Mouse (Mus musculus): ENCODE results near the gene Rbm47. TPM values are rescaled to one million over a fixed set of nuclear protein-coding genes. Genes with fewer than 3 reads are reported as not detected.
"Not testable (repeated sequence)": the region's sequence is repeated elsewhere in the genome, so short reads cannot be mapped to it uniquely, and the experiment has no call there.

Gene Rbm47
- 1 to 10 TPM; 2.3 to 3.7 TPM for total RNA-seq (2021)

- DNase-seq: no peak
- intact Hi-C loops (cut with DNase I): no loop called here
Observed at GRCm38 (mm10) chr5:66173018-66173417, at the start of gene Rbm47. Gene Rbm47, minus strand, starts transcription at chr5:66173118.

GRCm38 (mm10) chr5:66220620-66221019 is 47.7 kb upstream of the Rbm47 start:
- intact Hi-C loops (cut with DNase I): no loop called here

GRCm38 (mm10) chr5:66219692-66220091 is 46.8 kb upstream of the Rbm47 start:
- intact Hi-C loops (cut with DNase I): no loop called here
- no peak for DNase-seq

More at GRCm38 (mm10) chr5:66220620-66221019, 47.7 kb upstream of the Rbm47 start:
- no peak for DNase-seq

GRCm38 (mm10) chr5:66215569-66216277 is 42.8 kb upstream of the Rbm47 start:
- intact Hi-C loops (cut with DNase I): no loop called here

GRCm38 (mm10) chr5:66214395-66214935 is 41.5 kb upstream of the Rbm47 start:
- intact Hi-C loops (cut with DNase I): no loop called here
- DNase-seq: no peak

More at GRCm38 (mm10) chr5:66215569-66216277, 42.8 kb upstream of the Rbm47 start:
- no peak for DNase-seq

- no peak for DNase-seq
- intact Hi-C loops (cut with DNase I): no loop called here
Observed at GRCm38 (mm10) chr5:66209532-66210176, 36.7 kb upstream of the Rbm47 start.

- intact Hi-C loops (cut with DNase I): no loop called here
Observed at GRCm38 (mm10) chr5:66204966-66205365, 32.0 kb upstream of the Rbm47 start.

GRCm38 (mm10) chr5:66203424-66203823 is 30.5 kb upstream of the Rbm47 start:
- intact Hi-C loops (cut with DNase I): no loop called here

More at GRCm38 (mm10) chr5:66204966-66205365, 32.0 kb upstream of the Rbm47 start:
- no peak for DNase-seq

GRCm38 (mm10) chr5:66200044-66200443 is 27.1 kb upstream of the Rbm47 start:
- intact Hi-C loops (cut with DNase I): no loop called here
- DNase-seq: peak; percentile 10 to 26

More at GRCm38 (mm10) chr5:66203424-66203823, 30.5 kb upstream of the Rbm47 start:
- no peak for DNase-seq

GRCm38 (mm10) chr5:66195323-66195722 is 22.4 kb upstream of the Rbm47 start:
- DNase-seq: no peak
- intact Hi-C loops (cut with DNase I): no loop called here

GRCm38 (mm10) chr5:66193218-66193846 is 20.4 kb upstream of the Rbm47 start:
- intact Hi-C loops (cut with DNase I): no loop called here

GRCm38 (mm10) chr5:66191185-66191503 is 18.2 kb upstream of the Rbm47 start:
- intact Hi-C loops (cut with DNase I): no loop called here
- DNase-seq: no peak

More at GRCm38 (mm10) chr5:66193218-66193846, 20.4 kb upstream of the Rbm47 start:
- no peak for DNase-seq

- intact Hi-C loops (cut with DNase I): no loop called here
- no peak for DNase-seq
Observed at GRCm38 (mm10) chr5:66190481-66191184, 17.7 kb upstream of the Rbm47 start.

- DNase-seq; intact Hi-C loops (cut with DNase I): not testable (repeated sequence)
Observed at GRCm38 (mm10) chr5:66188591-66188990, 15.7 kb upstream of the Rbm47 start.

- DNase-seq: no peak
- intact Hi-C loops (cut with DNase I): no loop called here
Observed at GRCm38 (mm10) chr5:66182156-66182555, 9.2 kb upstream of the Rbm47 start.

- no peak for DNase-seq
- intact Hi-C loops (cut with DNase I): no loop called here
Observed at GRCm38 (mm10) chr5:66174160-66174837, 1.4 kb upstream of the Rbm47 start.

GRCm38 (mm10) chr5:66170591-66170990 is 2.3 kb downstream of the Rbm47 start:
- intact Hi-C loops (cut with DNase I): no loop called here

GRCm38 (mm10) chr5:66169099-66169485 is 3.8 kb downstream of the Rbm47 start:
- DNase-seq: no peak
- intact Hi-C loops (cut with DNase I): no loop called here

More at GRCm38 (mm10) chr5:66170591-66170990, 2.3 kb downstream of the Rbm47 start:
- DNase-seq: no peak

- DNase-seq: no peak
- intact Hi-C loops (cut with DNase I): no loop called here
Observed at GRCm38 (mm10) chr5:66168462-66169098, 4.3 kb downstream of the Rbm47 start.

- no peak for DNase-seq
- intact Hi-C loops (cut with DNase I): no loop called here
Observed at GRCm38 (mm10) chr5:66166931-66167330, 6.0 kb downstream of the Rbm47 start.

All from heart, postnatal 10 days (tissue).